Mouse (Mus musculus) MEL (cell line): ENCODE measurements around the gene Casz1. TPM values are rescaled to one million over a fixed set of nuclear protein-coding genes. Genes with fewer than 3 reads are reported as not detected.

ENCODE experiments used
- DNase-seq: peaks from one replicate; pipeline ENCODE4 v3.0.0; 2011; ENCODE audit warnings: low read depth, low spot score
- H3K27ac ChIP-seq: 2 replicates; pipeline ENCODE4 v1.5.1; 2012; ENCODE audit warnings: low read depth, mild to moderate bottlenecking, control low read depth, low read length, moderate library complexity; ENCODE audit not compliant: control insufficient read depth
- H3K27me3 ChIP-seq, 2 experiments: fragments of 150-350 bp in 1 of 2; sonication (generic) in 1 of 2; 2 replicates each; pipeline ENCODE4 v1.6.1; 2012; ENCODE audit warnings: low read length in 2 of 2, mild to moderate bottlenecking in 2 of 2, improper control_type of control experiment in 1 of 2, moderate library complexity in 1 of 2; ENCODE audit not compliant: insufficient read depth in 2 of 2, control insufficient read depth in 1 of 2
- H3K36me3 ChIP-seq, 2 experiments: 2 replicates each; pipeline ENCODE4 v1.6.1; 2012 to 2014; ENCODE audit warnings: low read length in 2 of 2, improper control_type of control experiment in 1 of 2, inconsistent platforms in 1 of 2, mild to moderate bottlenecking in 1 of 2; ENCODE audit not compliant: insufficient read depth in 2 of 2, control insufficient read depth in 1 of 2
- H3K4me1 ChIP-seq, 2 experiments: fragments of 150-350 bp in 1 of 2; sonication (generic) in 1 of 2; 2 replicates each; pipeline ENCODE4 v1.6.1; 2012; ENCODE audit warnings: low read length in 2 of 2, improper control_type of control experiment in 1 of 2, mild to moderate bottlenecking in 1 of 2; ENCODE audit not compliant: insufficient read depth in 2 of 2, control insufficient read depth in 1 of 2
- H3K4me3 ChIP-seq, 2 experiments: fragments of 150-350 bp in 1 of 2; sonication (generic) in 1 of 2; 2 replicates each; pipeline ENCODE4 v1.5.1; 2012; ENCODE audit warnings: low read depth in 2 of 2, low read length in 2 of 2, mild to moderate bottlenecking in 2 of 2, moderate library complexity in 2 of 2, control low read depth in 1 of 2, improper control_type of control experiment in 1 of 2; ENCODE audit not compliant: control insufficient read depth in 1 of 2, insufficient read depth in 1 of 2
- H3K79me2 ChIP-seq: 2 replicates; pipeline ENCODE4 v1.6.1; 2012; ENCODE audit warnings: mild to moderate bottlenecking, low read length, moderate library complexity; ENCODE audit not compliant: control insufficient read depth, poor library complexity, insufficient read depth
- H3K9ac ChIP-seq: 2 replicates; pipeline ENCODE4 v1.6.1; 2012; ENCODE audit warnings: low read depth, mild to moderate bottlenecking, control low read depth, low read length, moderate library complexity; ENCODE audit not compliant: control insufficient read depth, poor library complexity, severe bottlenecking
- H3K9me3 ChIP-seq: fragments of 150-350 bp; sonication (generic); replicated peaks from 2 replicates; pipeline ENCODE4 v1.6.1; 2012; ENCODE audit warnings: mild to moderate bottlenecking, low read length, improper control_type of control experiment, moderate library complexity; ENCODE audit not compliant: insufficient read depth
- CHD2 ChIP-seq: IDR thresholded peaks from 2 replicates; pipeline ENCODE4 v1.6.1; 2011; ENCODE audit warnings: low read length, improper control_type of control experiment
- EP300 ChIP-seq, 2 experiments: IDR thresholded peaks; 2 replicates each; pipeline ENCODE4 v1.6.1; 2011; ENCODE audit warnings: improper control_type of control experiment in 2 of 2, low read length in 2 of 2, low read depth in 1 of 2, mild to moderate bottlenecking in 1 of 2
- ETS1 ChIP-seq: IDR thresholded peaks from 2 replicates; pipeline ENCODE4 v1.6.1; 2012; ENCODE audit warnings: low read depth, mild to moderate bottlenecking, inconsistent platforms, low read length, improper control_type of control experiment, moderate library complexity
- GABPA ChIP-seq: IDR thresholded peaks from 2 replicates; pipeline ENCODE4 v1.6.1; 2012; ENCODE audit warnings: low read depth, mild to moderate bottlenecking, inconsistent platforms, low read length, improper control_type of control experiment, moderate library complexity
- JUND ChIP-seq: IDR thresholded peaks from 2 replicates; pipeline ENCODE4 v1.6.1; 2011; ENCODE audit warnings: low read depth, mild to moderate bottlenecking, improper control_type of control experiment, low read length
- MAFK ChIP-seq: IDR thresholded peaks from 2 replicates; pipeline ENCODE4 v1.6.1; 2011; ENCODE audit warnings: low read depth, mild to moderate bottlenecking, low read length, improper control_type of control experiment, borderline replicate concordance
- MAX ChIP-seq: IDR thresholded peaks from 2 replicates; pipeline ENCODE4 v1.6.1; 2011; ENCODE audit warnings: low read length, improper control_type of control experiment
- MYC ChIP-seq: IDR thresholded peaks from 2 replicates; pipeline ENCODE4 v1.6.1; 2011; ENCODE audit warnings: low read depth, mild to moderate bottlenecking, low read length, improper control_type of control experiment, moderate library complexity
- POLR2AphosphoS2 ChIP-seq: IDR thresholded peaks from 2 replicates; pipeline ENCODE4 v1.6.1; 2011; ENCODE audit warnings: low read length, improper control_type of control experiment
- RAD21 ChIP-seq: IDR thresholded peaks from 2 replicates; pipeline ENCODE4 v1.6.1; 2011; ENCODE audit warnings: mild to moderate bottlenecking, low read depth, low read length, improper control_type of control experiment
- SIN3A ChIP-seq: IDR thresholded peaks from 2 replicates; pipeline ENCODE4 v1.6.1; 2012; ENCODE audit warnings: low read length, improper control_type of control experiment, inconsistent platforms
- TAL1 ChIP-seq: IDR thresholded peaks from 2 replicates; pipeline ENCODE4 v1.6.1; 2012; ENCODE audit warnings: mild to moderate bottlenecking, inconsistent platforms, low read length, moderate library complexity, mixed read lengths
- TBP ChIP-seq: IDR thresholded peaks from 2 replicates; pipeline ENCODE4 v1.8.0; 2011; ENCODE audit warnings: low read depth, low read length, improper control_type of control experiment
- TCF12 ChIP-seq: IDR thresholded peaks from 2 replicates; pipeline ENCODE4 v1.6.1; 2014; ENCODE audit warnings: low read depth, mild to moderate bottlenecking, inconsistent platforms, low read length, improper control_type of control experiment, moderate library complexity
- UBTF ChIP-seq: IDR thresholded peaks from 2 replicates; pipeline ENCODE4 v1.6.1; 2012; ENCODE audit warnings: low read depth, mild to moderate bottlenecking, inconsistent platforms, low read length, improper control_type of control experiment, moderate library complexity, borderline replicate concordance; ENCODE audit not compliant: insufficient read depth
- USF1 ChIP-seq: IDR thresholded peaks from 2 replicates; pipeline ENCODE4 v1.6.1; 2014; ENCODE audit warnings: low read depth, mild to moderate bottlenecking, inconsistent platforms, low read length, improper control_type of control experiment, moderate library complexity
- USF2 ChIP-seq, 2 experiments: IDR thresholded peaks; 2 replicates each; pipeline ENCODE4 v1.6.1; 2011 to 2012; ENCODE audit warnings: improper control_type of control experiment in 2 of 2, low read length in 2 of 2, borderline replicate concordance in 1 of 2, inconsistent platforms in 1 of 2, low read depth in 1 of 2, mild to moderate bottlenecking in 1 of 2; ENCODE audit not compliant: insufficient read depth in 1 of 2
- ZC3H11A ChIP-seq: IDR thresholded peaks from 2 replicates; pipeline ENCODE4 v1.6.1; 2012; ENCODE audit warnings: low read depth, mild to moderate bottlenecking, inconsistent platforms, low read length, improper control_type of control experiment
- ZMIZ1 ChIP-seq: IDR thresholded peaks from 2 replicates; pipeline ENCODE4 v1.6.1; 2012; ENCODE audit warnings: low read depth, mild to moderate bottlenecking, inconsistent platforms, low read length, improper control_type of control experiment, moderate library complexity
- polyA plus RNA-seq, 2 experiments: library from polyadenylated mRNA; stranded (reverse) in 1 of 2; unstranded in 1 of 2; fragments of >175 nt in 1 of 2; fragments of >200 nt in 1 of 2; gene quantifications; 2 replicates each; pipeline versions ENCODE4 v1.2.1 to v1.2.4; 2012; ENCODE audit warnings: low replicate concordance in 2 of 2, low read depth in 1 of 2; ENCODE audit not compliant: insufficient read length in 2 of 2, insufficient read depth in 1 of 2, missing spikeins in 1 of 2
- total RNA-seq: library from RNA; depleted of rRNA; stranded (reverse); fragments of 300-350 nt; gene quantifications from 2 replicates; pipeline ENCODE4 v1.2.3, GENCODE M21; 2012

Gene Casz1
- total and polyA plus RNA-seq, 3 experiments: 1.3 to 3.2 TPM; not detected in 1

- no peak for DNase-seq
- Histone ChIP-seq H3K27me3 (peaks cover 0 to 1% of the 10 kb centered on the region in 2 experiments; a peak in 2 of 4 replicates), H3K4me1 (no peaks in the 10 kb centered on the region), H3K9ac (no peak overlapping the region), H3K9me3 (no peaks in the 10 kb centered on the region), H3K36me3 (no peaks in the 10 kb centered on the region), H3K79me2 (no peaks in the 10 kb centered on the region), H3K27ac (no peak overlapping the region), H3K4me3 (no peak overlapping the region)
- TF ChIP-seq GABPA: no peak
- no peak for TF ChIP-seq UBTF
- no peak for TF ChIP-seq TCF12
- TF ChIP-seq MAX: no peak
- no peak for TF ChIP-seq TAL1
- TF ChIP-seq SIN3A: no peak
- no peak for TF ChIP-seq ETS1
Observed at GRCm38 (mm10) chr4:148806836-148807235, 2.6 kb downstream of the Casz1 start.

GRCm38 (mm10) chr4:148807397-148807796, 3.2 kb downstream of the Casz1 start:
- peaks cover 0 to 1% of the 10 kb centered on the region in 2 experiments; a peak in 2 of 4 replicates for H3K27me3 ChIP-seq
- no peak overlapping the region for H3K4me3 ChIP-seq
- TF ChIP-seq ZC3H11A (no peak), JUND (no peak), USF1 (no peak)
- H3K9me3 ChIP-seq: no peaks in the 10 kb centered on the region
- H3K4me1 ChIP-seq: no peaks in the 10 kb centered on the region
- H3K27ac ChIP-seq: no peak overlapping the region
- no peaks in the 10 kb centered on the region for H3K79me2 ChIP-seq
- H3K36me3 ChIP-seq: no peaks in the 10 kb centered on the region
- H3K9ac ChIP-seq: no peak overlapping the region
- no peak for DNase-seq

- Histone ChIP-seq H3K27me3 (peaks cover 0 to 1% of the 10 kb centered on the region in 2 experiments; a peak in 2 of 4 replicates), H3K4me1 (no peaks in the 10 kb centered on the region), H3K9ac (no peak overlapping the region), H3K4me3 (no peak overlapping the region), H3K9me3 (no peaks in the 10 kb centered on the region), H3K79me2 (no peaks in the 10 kb centered on the region), H3K36me3 (no peaks in the 10 kb centered on the region), H3K27ac (no peak overlapping the region)
- no peak for TF ChIP-seq ZMIZ1
- no peak for TF ChIP-seq RAD21
- no peak for TF ChIP-seq MYC
- no peak for TF ChIP-seq USF2 (IDR thresholded peaks at IDR 0.05; ENCODE audit: borderline replicate concordance in 1 of 2, insufficient read depth in 1 of 2, low read depth in 1 of 2, low read length in 2 of 2)
- TF ChIP-seq TBP: no peak
- TF ChIP-seq POLR2AphosphoS2: no peak
- no peak for TF ChIP-seq MAFK
- no peak for TF ChIP-seq CHD2
- TF ChIP-seq EP300 (IDR thresholded peaks at IDR 0.05; ENCODE audit: low read depth in 1 of 2, low read length in 2 of 2): no peak
- no peak for DNase-seq
Observed at GRCm38 (mm10) chr4:148808839-148809238, 4.6 kb downstream of the Casz1 start.
